Mouse (Mus musculus): ENCODE measurements at regions not wholly inside any gene's neighbourhood (a gene's known extent, or its start where the extent isn't known, plus 50 kb on each side); places are given as distances from the start of the nearest gene placed in this dataset.

- peak; percentile 73 for DNase-seq (ENCODE audit: extremely low read depth, insufficient read length, low spot score)
Measured at GRCm38 (mm10) chr10:43634371-43635080, 56.4 kb downstream of the Cd24a start.

GRCm38 (mm10) chr10:43641169-43641945, 63.3 kb downstream of the Cd24a start:
- DNase-seq (ENCODE audit: extremely low read depth, insufficient read length, low spot score), result no peak

- DNase-seq (ENCODE audit: extremely low read depth, insufficient read length, low spot score), result no peak
Measured at GRCm38 (mm10) chr10:43646326-43646725, 68.2 kb downstream of the Cd24a start.

GRCm38 (mm10) chr10:43646965-43647364, 68.9 kb downstream of the Cd24a start:
- no peak for DNase-seq (ENCODE audit: extremely low read depth, insufficient read length, low spot score)

GRCm38 (mm10) chr10:43648186-43648585, 70.1 kb downstream of the Cd24a start:
- DNase-seq (ENCODE audit: extremely low read depth, insufficient read length, low spot score), result no peak

GRCm38 (mm10) chr10:43648815-43649447, 70.8 kb downstream of the Cd24a start:
- no peak for DNase-seq (ENCODE audit: extremely low read depth, insufficient read length, low spot score)

- no peak for DNase-seq (ENCODE audit: extremely low read depth, insufficient read length, low spot score)
Measured at GRCm38 (mm10) chr10:43650449-43650848, 72.4 kb downstream of the Cd24a start.

GRCm38 (mm10) chr10:43651505-43651904, 73.4 kb downstream of the Cd24a start:
- no peak for DNase-seq (ENCODE audit: extremely low read depth, insufficient read length, low spot score)

- DNase-seq (ENCODE audit: extremely low read depth, insufficient read length, low spot score), result no peak
Measured at GRCm38 (mm10) chr10:43651915-43652314, 73.8 kb downstream of the Cd24a start.

GRCm38 (mm10) chr10:43655082-43655671, 77.1 kb downstream of the Cd24a start:
- no peak for DNase-seq (ENCODE audit: extremely low read depth, insufficient read length, low spot score)

- DNase-seq (ENCODE audit: extremely low read depth, insufficient read length, low spot score), result no peak
Measured at GRCm38 (mm10) chr10:43655680-43656079, 77.6 kb downstream of the Cd24a start.

- DNase-seq (ENCODE audit: extremely low read depth, insufficient read length, low spot score), result no peak
Measured at GRCm38 (mm10) chr10:43656207-43656606, 78.1 kb downstream of the Cd24a start.

GRCm38 (mm10) chr10:43657501-43658225, 79.6 kb downstream of the Cd24a start:
- peak; percentile 65 for DNase-seq (ENCODE audit: extremely low read depth, insufficient read length, low spot score)

GRCm38 (mm10) chr10:43658226-43658593, 80.1 kb downstream of the Cd24a start:
- DNase-seq (ENCODE audit: extremely low read depth, insufficient read length, low spot score), result no peak

GRCm38 (mm10) chr10:43664844-43665243, 86.8 kb downstream of the Cd24a start:
- DNase-seq (ENCODE audit: extremely low read depth, insufficient read length, low spot score), result no peak

- DNase-seq (ENCODE audit: extremely low read depth, insufficient read length, low spot score), result no peak
Measured at GRCm38 (mm10) chr10:43666262-43667085, 88.4 kb downstream of the Cd24a start.

- no peak for DNase-seq (ENCODE audit: extremely low read depth, insufficient read length, low spot score)
Measured at GRCm38 (mm10) chr10:43667086-43667690, 89.1 kb downstream of the Cd24a start.

GRCm38 (mm10) chr10:43667732-43668247, 89.7 kb downstream of the Cd24a start:
- DNase-seq (ENCODE audit: extremely low read depth, insufficient read length, low spot score), result no peak

GRCm38 (mm10) chr10:43669471-43669870, 91.4 kb downstream of the Cd24a start:
- DNase-seq (ENCODE audit: extremely low read depth, insufficient read length, low spot score), result no peak

All from 3134 (cell line).